Mouse (Mus musculus): ENCODE data around the gene Wdr76. TPM values are rescaled to one million over a fixed set of nuclear protein-coding genes. Genes with fewer than 3 reads are reported as not detected.
"Not testable (repeated sequence)": the region's sequence is repeated elsewhere in the genome, so short reads cannot be mapped to it uniquely, and the experiment has no call there.

The Wdr76 gene
- polyA plus RNA-seq, 1 experiment from 2014 or later: 6.3 TPM

DNA sequence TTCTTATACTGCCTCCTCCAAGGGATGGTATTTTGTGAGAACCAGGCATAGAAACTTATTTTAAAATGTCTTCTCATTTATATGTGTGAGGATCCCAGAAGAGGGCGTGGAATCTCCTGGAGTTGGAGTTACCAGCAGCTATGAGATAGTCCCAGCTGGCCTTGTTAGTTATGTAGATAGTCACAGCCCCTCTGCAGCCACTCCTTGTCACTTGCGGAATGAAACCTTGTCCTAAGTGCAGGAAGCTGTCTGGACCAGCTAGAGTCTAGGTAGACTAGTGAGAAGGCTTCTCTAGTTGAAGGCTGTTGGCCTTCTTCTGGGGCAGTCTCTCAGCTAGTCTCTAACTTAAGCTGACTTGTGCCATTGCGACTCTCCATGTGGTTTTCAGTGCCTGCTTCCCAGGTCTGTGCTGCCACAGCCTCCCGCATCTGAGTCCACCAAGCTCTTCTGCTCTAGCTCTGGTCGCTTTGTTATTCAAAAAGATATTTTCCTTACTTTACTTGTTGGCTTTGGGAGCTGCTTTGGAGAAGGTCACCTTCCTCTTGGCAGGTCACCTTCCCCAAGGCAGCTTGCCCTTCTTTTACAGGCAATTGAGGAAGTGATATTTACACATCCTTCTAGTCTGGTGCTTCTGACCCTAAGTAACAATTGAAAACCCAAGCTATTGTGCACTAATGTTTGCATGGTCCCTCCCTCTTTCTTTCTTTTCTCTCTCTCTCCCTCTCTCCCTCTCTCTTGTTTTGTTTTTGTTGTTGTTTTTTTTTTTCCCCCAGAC, 6.7 kb downstream of the Wdr76 start:
- peaks cover 14% of the 10 kb centered on the region for H3K4me1 ChIP-seq (ENCODE audit: control insufficient read depth, low read depth, low read length)
- not testable (repeated sequence) for H3K27me3 ChIP-seq (ENCODE audit: control insufficient read depth, insufficient read depth, low read depth, low read length); H3K9ac ChIP-seq (ENCODE audit: low read depth, low read length); ATAC-seq (ENCODE audit: low read depth); H3K4me2 ChIP-seq (ENCODE audit: low read depth, low read length); H3K9me3 ChIP-seq (replicated peaks; ENCODE audit: control insufficient read depth, low read length); H3K4me3 ChIP-seq (ENCODE audit: low read depth, low read length); H3K27ac ChIP-seq (ENCODE audit: low read length)
- H3K36me3 ChIP-seq (ENCODE audit: control insufficient read depth, insufficient read depth): peaks cover 28% of the 10 kb centered on the region
- 84% methylated on average over 4 of the region's 5 CpGs for WGBS (ENCODE audit: insufficient replicate concordance)

DNA sequence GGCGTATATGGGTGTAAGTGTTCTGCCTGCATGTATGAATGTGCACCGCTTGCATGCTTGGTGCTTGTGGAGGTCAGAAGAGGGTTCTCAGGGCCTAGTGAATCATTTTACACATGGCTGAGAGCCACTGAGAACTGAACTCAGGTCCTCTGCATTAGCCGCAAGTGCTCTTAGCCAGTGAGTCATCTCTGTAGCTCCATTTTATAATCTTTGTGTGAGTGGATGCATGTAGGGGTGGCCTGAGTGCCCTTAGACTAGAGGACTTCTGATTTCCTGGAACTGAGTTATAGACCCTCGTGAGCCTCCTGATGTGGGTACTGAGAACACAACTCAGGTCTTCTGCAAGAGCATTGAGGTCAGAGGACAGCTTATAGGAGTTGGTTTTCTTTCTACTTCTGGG, 7.7 kb downstream of the Wdr76 start:
- no peak overlapping the region for H3K27ac ChIP-seq (ENCODE audit: low read length)
- peaks cover 27% of the 10 kb centered on the region for H3K36me3 ChIP-seq (ENCODE audit: control insufficient read depth, insufficient read depth)
- H3K4me3 ChIP-seq (ENCODE audit: low read depth, low read length): no peak overlapping the region
- H3K4me2 ChIP-seq (ENCODE audit: low read depth, low read length): no peak overlapping the region
- no peak overlapping the region for H3K9ac ChIP-seq (ENCODE audit: low read depth, low read length)
- 89% methylated on average over 4 of the region's 4 CpGs for WGBS (ENCODE audit: insufficient replicate concordance)
- H3K27me3 ChIP-seq (ENCODE audit: control insufficient read depth, insufficient read depth, low read depth, low read length): no peaks in the 10 kb centered on the region
- peaks cover 8% of the 10 kb centered on the region for H3K4me1 ChIP-seq (ENCODE audit: control insufficient read depth, low read depth, low read length)
- no peak for ATAC-seq (ENCODE audit: low read depth)
- H3K9me3 ChIP-seq (replicated peaks; ENCODE audit: control insufficient read depth, low read length): no peaks in the 10 kb centered on the region

- Histone ChIP-seq H3K9me3 (replicated peaks; ENCODE audit: control insufficient read depth, low read length) (no peaks in the 10 kb centered on the region), H3K36me3 (ENCODE audit: control insufficient read depth, insufficient read depth) (peaks cover 21% of the 10 kb centered on the region), H3K27ac (ENCODE audit: low read length) (no peak overlapping the region), H3K4me3 (ENCODE audit: low read depth, low read length) (no peak overlapping the region), H3K4me1 (ENCODE audit: control insufficient read depth, low read depth, low read length) (no peaks in the 10 kb centered on the region), H3K9ac (ENCODE audit: low read depth, low read length) (no peak overlapping the region), H3K27me3 (ENCODE audit: control insufficient read depth, insufficient read depth, low read depth, low read length) (no peaks in the 10 kb centered on the region), H3K4me2 (ENCODE audit: low read depth, low read length) (no peak overlapping the region)
- 91% methylated on average over 5 of the region's 5 CpGs for WGBS (ENCODE audit: insufficient replicate concordance)
- no peak for ATAC-seq (ENCODE audit: low read depth)
Measured at GRCm38 (mm10) chr2:121518106-121518505, 11.6 kb downstream of the Wdr76 start.

- 81% methylated on average over 4 of the region's 4 CpGs for WGBS (ENCODE audit: insufficient replicate concordance)
- H3K36me3 ChIP-seq (ENCODE audit: control insufficient read depth, insufficient read depth): peaks cover 21% of the 10 kb centered on the region
- H3K9ac ChIP-seq (ENCODE audit: low read depth, low read length): not testable (repeated sequence)
Measured at GRCm38 (mm10) chr2:121518711-121519110, 12.2 kb downstream of the Wdr76 start.

DNA sequence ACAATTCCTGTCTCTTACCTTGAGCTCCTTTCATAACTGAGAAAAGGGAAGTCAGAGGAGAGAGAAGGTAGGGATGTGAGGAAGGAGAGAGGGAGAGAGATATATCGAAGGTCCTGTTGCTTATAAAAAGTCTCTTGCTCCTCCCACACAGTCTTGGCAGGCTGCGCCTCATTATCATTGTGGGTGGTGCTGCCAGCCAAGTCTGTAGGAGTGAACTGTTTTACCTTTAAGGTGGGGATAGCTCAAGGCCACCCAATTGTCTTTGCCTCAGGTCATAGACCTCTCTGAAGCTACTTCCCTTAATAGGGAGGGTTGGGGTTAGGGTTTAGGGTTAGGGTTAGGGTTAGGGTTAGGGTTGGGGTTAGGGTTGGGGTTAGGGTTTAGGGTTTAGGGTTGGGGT, 15.5 kb downstream of the Wdr76 start:
- H3K9me3 ChIP-seq (replicated peaks; ENCODE audit: control insufficient read depth, low read length): no peaks in the 10 kb centered on the region
- no peaks in the 10 kb centered on the region for H3K27me3 ChIP-seq (ENCODE audit: control insufficient read depth, insufficient read depth, low read depth, low read length)
- no peak overlapping the region for H3K4me2 ChIP-seq (ENCODE audit: low read depth, low read length)
- H3K4me3 ChIP-seq (ENCODE audit: low read depth, low read length): no peak overlapping the region
- no peak overlapping the region for H3K9ac ChIP-seq (ENCODE audit: low read depth, low read length)
- H3K27ac ChIP-seq (ENCODE audit: low read length): no peak overlapping the region
- no peaks in the 10 kb centered on the region for H3K4me1 ChIP-seq (ENCODE audit: control insufficient read depth, low read depth, low read length)
- peaks cover 20% of the 10 kb centered on the region for H3K36me3 ChIP-seq (ENCODE audit: control insufficient read depth, insufficient read depth)
- no peak for ATAC-seq (ENCODE audit: low read depth)
- WGBS (ENCODE audit: insufficient replicate concordance): 76% methylated on average over 2 of the region's 2 CpGs

More at GRCm38 (mm10) chr2:121518711-121519110, 12.2 kb downstream of the Wdr76 start:
- not testable (repeated sequence) for H3K9me3 ChIP-seq (replicated peaks; ENCODE audit: control insufficient read depth, low read length); H3K4me2 ChIP-seq (ENCODE audit: low read depth, low read length); ATAC-seq (ENCODE audit: low read depth); H3K4me3 ChIP-seq (ENCODE audit: low read depth, low read length); H3K4me1 ChIP-seq (ENCODE audit: control insufficient read depth, low read depth, low read length); H3K27me3 ChIP-seq (ENCODE audit: control insufficient read depth, insufficient read depth, low read depth, low read length); H3K27ac ChIP-seq (ENCODE audit: low read length)

DNA sequence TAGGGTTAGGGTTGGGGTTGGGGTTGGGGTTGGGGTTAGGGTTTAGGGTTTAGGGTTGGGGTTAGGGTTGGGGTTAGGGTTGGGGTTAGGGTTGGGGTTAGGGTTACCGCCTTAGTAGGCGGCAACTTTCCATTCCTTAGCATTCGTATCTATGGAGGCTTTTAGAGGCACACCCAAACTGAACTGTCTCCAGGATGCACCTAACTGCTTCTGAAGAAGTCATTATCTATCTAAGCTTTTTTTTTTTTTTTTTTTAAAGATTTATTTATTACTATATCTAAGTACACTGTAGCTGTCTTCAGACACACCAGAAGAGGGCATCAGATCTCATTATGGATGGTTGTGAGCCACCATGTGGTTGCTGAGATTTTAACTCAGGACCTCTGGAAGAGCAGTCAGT, 16.3 kb downstream of the Wdr76 start:
- H3K9me3 ChIP-seq (replicated peaks; ENCODE audit: control insufficient read depth, low read length); H3K4me2 ChIP-seq (ENCODE audit: low read depth, low read length); H3K27me3 ChIP-seq (ENCODE audit: control insufficient read depth, insufficient read depth, low read depth, low read length); H3K4me1 ChIP-seq (ENCODE audit: control insufficient read depth, low read depth, low read length); H3K9ac ChIP-seq (ENCODE audit: low read depth, low read length); H3K4me3 ChIP-seq (ENCODE audit: low read depth, low read length); H3K27ac ChIP-seq (ENCODE audit: low read length); ATAC-seq (ENCODE audit: low read depth): not testable (repeated sequence)
- 80% methylated on average over 3 of the region's 3 CpGs for WGBS (ENCODE audit: insufficient replicate concordance)
- H3K36me3 ChIP-seq (ENCODE audit: control insufficient read depth, insufficient read depth): peaks cover 18% of the 10 kb centered on the region

DNA sequence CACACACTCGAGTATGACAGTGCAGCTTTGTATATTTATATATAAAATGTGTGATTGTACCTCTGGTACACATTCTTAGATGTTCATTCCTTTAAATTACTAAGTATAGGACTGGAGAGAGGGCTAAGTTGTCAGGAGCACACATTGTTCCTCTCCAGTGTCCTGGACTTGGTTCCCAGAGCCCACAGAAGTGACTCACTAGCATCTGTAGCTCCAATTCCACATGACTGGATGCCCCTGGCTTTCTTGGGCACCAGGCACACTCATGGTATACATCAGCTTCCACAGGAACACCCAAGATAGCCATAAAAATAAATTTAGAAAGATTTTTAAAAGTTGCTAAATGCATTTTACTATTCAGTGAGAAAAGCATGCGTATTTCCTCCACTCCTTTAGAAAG, 18.5 kb downstream of the Wdr76 start:
- WGBS (ENCODE audit: insufficient replicate concordance): 87% methylated on average over 2 of the region's 2 CpGs
- no peaks in the 10 kb centered on the region for H3K9me3 ChIP-seq (replicated peaks; ENCODE audit: control insufficient read depth, low read length)
- no peaks in the 10 kb centered on the region for H3K27me3 ChIP-seq (ENCODE audit: control insufficient read depth, insufficient read depth, low read depth, low read length)
- H3K4me2 ChIP-seq (ENCODE audit: low read depth, low read length): no peak overlapping the region
- H3K36me3 ChIP-seq (ENCODE audit: control insufficient read depth, insufficient read depth): peaks cover 11% of the 10 kb centered on the region
- H3K9ac ChIP-seq (ENCODE audit: low read depth, low read length): no peak overlapping the region
- no peak for ATAC-seq (ENCODE audit: low read depth)
- no peak overlapping the region for H3K4me3 ChIP-seq (ENCODE audit: low read depth, low read length)
- H3K4me1 ChIP-seq (ENCODE audit: control insufficient read depth, low read depth, low read length): no peaks in the 10 kb centered on the region
- no peak overlapping the region for H3K27ac ChIP-seq (ENCODE audit: low read length)

DNA sequence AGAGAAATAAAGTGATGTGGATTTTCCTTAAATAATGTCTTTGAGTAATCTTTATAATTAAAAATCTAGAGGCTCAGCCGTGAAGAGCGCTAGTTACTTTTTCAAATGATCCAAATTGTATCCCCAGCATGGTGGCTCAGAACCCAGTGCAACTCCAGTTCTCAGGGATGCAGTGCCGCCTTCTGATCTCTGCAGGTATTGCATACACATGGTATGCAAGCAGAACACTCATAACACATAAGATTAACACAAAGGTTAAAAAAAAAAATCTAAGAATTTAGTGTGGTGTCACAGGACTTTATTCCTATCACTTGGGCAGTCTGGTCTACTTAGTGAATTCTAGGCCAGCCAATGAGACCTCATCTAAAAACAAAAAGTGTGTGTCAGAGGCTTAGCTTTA, 38.3 kb downstream of the Wdr76 start:
- Histone ChIP-seq H3K4me1 (ENCODE audit: control insufficient read depth, low read depth, low read length) (no peaks in the 10 kb centered on the region), H3K4me2 (ENCODE audit: low read depth, low read length) (no peak overlapping the region), H3K36me3 (ENCODE audit: control insufficient read depth, insufficient read depth) (peaks cover 13% of the 10 kb centered on the region), H3K27me3 (ENCODE audit: control insufficient read depth, insufficient read depth, low read depth, low read length) (no peaks in the 10 kb centered on the region), H3K4me3 (ENCODE audit: low read depth, low read length) (no peak overlapping the region), H3K27ac (ENCODE audit: low read length) (no peak overlapping the region), H3K9ac (ENCODE audit: low read depth, low read length) (no peak overlapping the region), H3K9me3 (replicated peaks; ENCODE audit: control insufficient read depth, low read length) (no peaks in the 10 kb centered on the region)
- WGBS (ENCODE audit: insufficient replicate concordance): 91% methylated on average over 3 of the region's 3 CpGs
- ATAC-seq (ENCODE audit: low read depth): no peak

DNA sequence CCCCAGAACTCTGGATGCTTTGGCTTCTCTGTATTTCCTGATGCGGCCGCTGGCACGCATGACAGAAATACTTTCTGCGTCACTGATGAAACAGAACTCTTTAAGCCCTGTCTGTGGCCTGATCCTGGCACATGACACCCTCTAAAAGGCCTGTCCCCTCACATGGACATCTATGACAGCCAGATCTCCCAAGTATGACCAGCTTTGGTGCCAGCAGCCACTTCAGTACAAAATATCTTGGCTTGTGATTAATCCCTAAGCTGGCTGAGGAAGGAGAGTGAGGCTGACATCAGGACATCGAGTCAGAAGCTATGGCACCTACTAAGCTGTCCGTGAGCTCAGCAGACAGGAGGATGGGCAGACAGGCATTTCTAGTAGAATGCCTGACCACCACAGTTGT, 43.1 kb downstream of the Wdr76 start:
- H3K27ac ChIP-seq (ENCODE audit: low read length): no peak overlapping the region
- WGBS (ENCODE audit: insufficient replicate concordance): 84% methylated on average over 6 of the region's 6 CpGs
- no peaks in the 10 kb centered on the region for H3K4me1 ChIP-seq (ENCODE audit: control insufficient read depth, low read depth, low read length)
- H3K27me3 ChIP-seq (ENCODE audit: control insufficient read depth, insufficient read depth, low read depth, low read length): no peaks in the 10 kb centered on the region
- no peaks in the 10 kb centered on the region; the same call in 1 of the 2 replicates for H3K36me3 ChIP-seq (ENCODE audit: control insufficient read depth, insufficient read depth)
- no peak overlapping the region for H3K4me3 ChIP-seq (ENCODE audit: low read depth, low read length)
- H3K4me2 ChIP-seq (ENCODE audit: low read depth, low read length): no peak overlapping the region
- H3K9ac ChIP-seq (ENCODE audit: low read depth, low read length): no peak overlapping the region
- no peaks in the 10 kb centered on the region for H3K9me3 ChIP-seq (replicated peaks; ENCODE audit: control insufficient read depth, low read length)
- no peak for ATAC-seq (ENCODE audit: low read depth)

Data from liver, embryonic 16.5 days (tissue).